Mouse (Mus musculus): ENCODE measurements around the gene Kbtbd2.

Gene Kbtbd2

GRCm38 (mm10) chr6:56785068-56785467, 12.5 kb downstream of the Kbtbd2 start:
- no peak for DNase-seq (ENCODE audit: low read depth)

GRCm38 (mm10) chr6:56783561-56784272, 13.9 kb downstream of the Kbtbd2 start:
- DNase-seq (ENCODE audit: low read depth), result no peak

GRCm38 (mm10) chr6:56779636-56780035, 18.0 kb downstream of the Kbtbd2 start:
- no peak for DNase-seq (ENCODE audit: low read depth)

GRCm38 (mm10) chr6:56775816-56776215, 21.8 kb downstream of the Kbtbd2 start:
- DNase-seq (ENCODE audit: low read depth), result no peak

GRCm38 (mm10) chr6:56765696-56766095, 31.9 kb downstream of the Kbtbd2 start:
- no peak for DNase-seq (ENCODE audit: low read depth)

GRCm38 (mm10) chr6:56765265-56765664, 32.3 kb downstream of the Kbtbd2 start:
- DNase-seq (ENCODE audit: low read depth), result no peak

- no peak for DNase-seq (ENCODE audit: low read depth)
These were observed 38.3 kb downstream of the Kbtbd2 start for GRCm38 (mm10) chr6:56759324-56759723.

GRCm38 (mm10) chr6:56756117-56756516, 41.5 kb downstream of the Kbtbd2 start:
- DNase-seq (ENCODE audit: low read depth), result no peak

- no peak for DNase-seq (ENCODE audit: low read depth)
These were observed 43.9 kb downstream of the Kbtbd2 start for GRCm38 (mm10) chr6:56753719-56754118.

- DNase-seq (ENCODE audit: low read depth), result no peak
These were observed 51.6 kb downstream of the Kbtbd2 start for GRCm38 (mm10) chr6:56745950-56746543.

GRCm38 (mm10) chr6:56732545-56732944, 65.1 kb downstream of the Kbtbd2 start:
- no peak for DNase-seq (ENCODE audit: low read depth)

Data from c-Kit-positive CD71-positive TER-119-negative erythroid progenitor cells, embryonic 14.5 days (primary cell).